Mouse (Mus musculus) ovary, adult 10 weeks (tissue): ENCODE measurements around the gene 1110059E24Rik. TPM values are rescaled to one million over a fixed set of nuclear protein-coding genes. Genes with fewer than 3 reads are reported as not detected.

Experiments
- polyA plus RNA-seq: library from polyadenylated mRNA; stranded (reverse); fragments of 350-450 nt; fragmentation: Illumina TruSeq; extraction: RNeasy Lipid Tissue Mini Kit (QIAGEN cat#74804); gene quantifications from one replicate; pipeline ENCODE4 v1.2.3, GENCODE M21; 2014

Gene 1110059E24Rik
- 118 TPM for polyA plus RNA-seq

GRCm38 (mm10) chr19:21652285-21653171, at the start of gene 1110059E24Rik:
1110059E24Rik (minus strand) TSS chr19:21652976.

DNA sequence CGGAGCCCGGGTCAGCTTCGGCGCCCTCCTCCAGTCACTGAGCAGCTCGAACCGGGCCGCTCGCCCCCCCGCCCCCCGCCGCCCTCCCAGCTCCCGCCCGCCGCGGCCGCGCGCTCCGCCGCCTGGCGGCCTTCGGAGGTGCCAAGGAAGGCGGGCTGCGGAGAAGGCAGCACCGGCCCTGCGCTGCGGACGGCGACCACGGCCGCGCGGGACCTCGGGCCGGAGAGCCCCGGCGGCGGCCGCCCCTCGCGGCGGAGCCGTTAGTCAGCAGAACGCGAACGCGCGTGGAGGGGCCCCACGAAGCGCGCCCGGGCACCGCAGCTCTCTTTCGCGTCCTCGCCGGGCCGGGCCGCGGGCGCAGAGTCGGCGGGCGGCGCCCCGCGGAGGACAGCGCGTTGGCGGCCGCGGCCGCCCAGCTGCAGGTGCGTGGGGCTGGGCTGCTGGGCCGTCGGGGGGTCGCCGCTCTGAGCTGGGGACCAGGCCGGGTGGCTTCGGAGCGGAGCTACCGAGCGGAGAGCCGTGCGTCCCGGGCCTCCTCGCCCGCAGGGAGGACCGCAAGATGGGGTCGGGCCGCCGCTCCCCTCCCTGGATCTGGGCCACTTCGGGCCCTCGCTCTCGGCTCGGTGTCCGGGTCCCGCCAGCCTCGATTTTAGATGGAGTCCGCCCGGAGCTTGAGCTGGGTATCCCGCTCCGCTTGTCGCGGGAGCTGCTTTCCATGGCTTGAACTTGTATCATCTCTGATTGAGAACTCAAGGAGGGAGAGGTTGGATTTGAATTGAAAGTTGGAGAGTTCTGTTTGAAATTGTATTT, 601 bp upstream of the 1110059E24Rik start, which contains the start of gene Abhd17b:
Abhd17b (plus strand) TSS at position 14 of the 810 bp plus-strand sequence.

Other genes with a start within 250 kb of the 1110059E24Rik start
- gene Gda, start 179.5 kb downstream of the 1110059E24Rik start, polyA plus RNA-seq, result 20.6 TPM
- gene Abhd17b, start 209 bp upstream of the 1110059E24Rik start, polyA plus RNA-seq, result 121 TPM
- gene Cemip2, start 125.4 kb upstream of the 1110059E24Rik start, polyA plus RNA-seq, result 9.3 TPM